Mouse (Mus musculus) forebrain, embryonic 10.5 days (tissue): Measurements from ENCODE around the gene Hcn2. TPM values are rescaled to one million over a fixed set of nuclear protein-coding genes. Genes with fewer than 3 reads are reported as not detected.
"Not testable (repeated sequence)": the region's sequence is repeated elsewhere in the genome, so short reads cannot be mapped to it uniquely, and the experiment has no call there.

Source experiments
- DNase-seq: peaks from one replicate; pipeline ENCODE4 v3.0.0-alpha.2; 2017; ENCODE audit warnings: low spot score; ENCODE audit errors: extremely low spot score
- H3K27ac ChIP-seq: fragments of 300-500 bp; sonication (generic); 2 replicates; pipeline ENCODE4 v1.5.1; 2016; ENCODE audit warnings: mild to moderate bottlenecking
- H3K27me3 ChIP-seq: fragments of 300-500 bp; sonication (generic); 2 replicates; pipeline ENCODE4 v1.6.1; 2016; ENCODE audit warnings: mild to moderate bottlenecking; ENCODE audit not compliant: poor library complexity, severe bottlenecking
- H3K36me3 ChIP-seq: fragments of 300-500 bp; sonication (generic); replicated peaks from 2 replicates; pipeline ENCODE4 v1.6.1; 2016; ENCODE audit warnings: mild to moderate bottlenecking, moderate library complexity
- H3K4me1 ChIP-seq: fragments of 300-500 bp; sonication (generic); 2 replicates; pipeline ENCODE4 v1.6.1; 2016
- H3K4me3 ChIP-seq: fragments of 300-500 bp; sonication (generic); 2 replicates; pipeline ENCODE4 v1.5.1; 2016; ENCODE audit warnings: mild to moderate bottlenecking, moderate library complexity
- H3K9me3 ChIP-seq: fragments of 300-500 bp; sonication (generic); 2 replicates; pipeline ENCODE4 v1.6.1; 2016; ENCODE audit warnings: mild to moderate bottlenecking, moderate library complexity
- WGBS: fragments of 180-500 bp; shearing (Covaris S2); methylation state at CpG from one replicate; pipeline ENCODE4 v1.1.7; 2016; 5-methylcytosine and 5-hydroxymethylcytosine counted together
- polyA plus RNA-seq: library from polyadenylated mRNA; unstranded; fragments of >200 nt; fragmentation: Nextera tagmentation; extraction: Ambion mirVana; gene quantifications from 2 replicates; pipeline ENCODE4 v1.2.1, GENCODE M21; 2016

Hcn2 gene
- polyA plus RNA-seq, 1 experiment from 2014 or later, result not detected

DNA sequence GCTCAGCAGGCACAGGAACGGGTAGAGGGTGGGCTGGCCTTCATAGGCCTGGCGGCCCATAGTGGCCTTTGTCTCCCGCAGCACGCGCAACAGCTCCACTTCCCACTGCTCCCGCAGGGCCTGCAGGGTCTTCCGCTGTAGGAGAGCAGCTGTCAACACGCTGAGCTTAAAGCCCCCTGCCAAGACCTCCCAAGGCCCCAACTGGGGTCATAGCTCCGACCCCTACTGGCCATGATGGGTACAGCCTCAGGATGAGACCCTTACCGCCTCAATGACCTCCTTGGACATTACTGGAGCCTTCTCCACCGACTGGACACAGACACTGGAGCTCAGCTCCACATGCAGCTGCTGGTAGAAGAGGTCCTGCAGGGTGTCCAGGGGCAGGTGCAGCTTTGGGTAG lies 24.4 kb downstream of the Hcn2 start:
- WGBS, result 64% methylated on average over 11 of the region's 11 CpGs
- Histone ChIP-seq H3K36me3 (peaks cover 86% of the 10 kb centered on the region), H3K27me3 (peaks cover 14% of the 10 kb centered on the region), H3K9me3 (peaks cover 37% of the 10 kb centered on the region), H3K27ac (no peak overlapping the region), H3K4me3 (no peak overlapping the region), H3K4me1 (peaks cover 8% of the 10 kb centered on the region)
- no peak for DNase-seq

GRCm38 (mm10) chr10:79743161-79743560 lies 26.7 kb downstream of the Hcn2 start:
- Histone ChIP-seq H3K4me3 (no peak overlapping the region), H3K27me3 (no peaks in the 10 kb centered on the region), H3K4me1 (peaks cover 20% of the 10 kb centered on the region), H3K36me3 (peaks cover 63% of the 10 kb centered on the region), H3K9me3 (peaks cover 29% of the 10 kb centered on the region), H3K27ac (no peak overlapping the region)
- DNase-seq, result no peak
- WGBS, result 91% methylated on average over 11 of the region's 11 CpGs

- H3K36me3 ChIP-seq, result peaks cover 57% of the 10 kb centered on the region
Observed at GRCm38 (mm10) chr10:79743650-79744365, 27.4 kb downstream of the Hcn2 start.

DNA sequence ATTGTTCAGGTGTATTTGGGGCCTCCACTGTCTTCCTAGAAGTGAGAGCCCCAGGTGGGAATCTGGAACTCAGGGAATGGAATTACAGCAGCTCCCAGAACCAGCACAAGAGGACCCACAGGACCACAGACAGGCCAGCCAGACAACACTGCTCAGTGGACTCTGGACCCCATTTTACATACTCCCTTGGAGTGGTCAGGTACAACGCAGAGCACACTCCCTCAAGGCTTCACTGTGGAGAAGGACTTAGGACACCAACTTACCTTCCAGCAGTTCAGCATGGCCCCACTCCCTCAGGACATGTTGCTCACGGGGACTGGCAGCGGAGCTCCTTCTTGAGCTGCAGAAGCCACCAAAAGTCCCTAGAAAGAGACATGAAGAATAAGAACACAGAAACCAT lies 29.0 kb downstream of the Hcn2 start:
- Histone ChIP-seq H3K9me3 (peaks cover 6% of the 10 kb centered on the region; the same call in 1 of the 2 replicates), H3K4me3 (peak overlapping the region; percentile 70), H3K27ac (no peak overlapping the region), H3K36me3 (peaks cover 41% of the 10 kb centered on the region), H3K4me1 (peaks cover 20% of the 10 kb centered on the region), H3K27me3 (no peaks in the 10 kb centered on the region)
- no peak for DNase-seq
- WGBS, result 93% methylated on average over 3 of the region's 3 CpGs

More at GRCm38 (mm10) chr10:79743650-79744365, 27.4 kb downstream of the Hcn2 start:
- Histone ChIP-seq H3K27ac (no peak overlapping the region), H3K4me1 (peaks cover 20% of the 10 kb centered on the region), H3K4me3 (no peak overlapping the region), H3K9me3 (peaks cover 22% of the 10 kb centered on the region), H3K27me3 (no peaks in the 10 kb centered on the region)
- no peak for DNase-seq
- WGBS, result 94% methylated on average over 15 of the region's 15 CpGs

DNA sequence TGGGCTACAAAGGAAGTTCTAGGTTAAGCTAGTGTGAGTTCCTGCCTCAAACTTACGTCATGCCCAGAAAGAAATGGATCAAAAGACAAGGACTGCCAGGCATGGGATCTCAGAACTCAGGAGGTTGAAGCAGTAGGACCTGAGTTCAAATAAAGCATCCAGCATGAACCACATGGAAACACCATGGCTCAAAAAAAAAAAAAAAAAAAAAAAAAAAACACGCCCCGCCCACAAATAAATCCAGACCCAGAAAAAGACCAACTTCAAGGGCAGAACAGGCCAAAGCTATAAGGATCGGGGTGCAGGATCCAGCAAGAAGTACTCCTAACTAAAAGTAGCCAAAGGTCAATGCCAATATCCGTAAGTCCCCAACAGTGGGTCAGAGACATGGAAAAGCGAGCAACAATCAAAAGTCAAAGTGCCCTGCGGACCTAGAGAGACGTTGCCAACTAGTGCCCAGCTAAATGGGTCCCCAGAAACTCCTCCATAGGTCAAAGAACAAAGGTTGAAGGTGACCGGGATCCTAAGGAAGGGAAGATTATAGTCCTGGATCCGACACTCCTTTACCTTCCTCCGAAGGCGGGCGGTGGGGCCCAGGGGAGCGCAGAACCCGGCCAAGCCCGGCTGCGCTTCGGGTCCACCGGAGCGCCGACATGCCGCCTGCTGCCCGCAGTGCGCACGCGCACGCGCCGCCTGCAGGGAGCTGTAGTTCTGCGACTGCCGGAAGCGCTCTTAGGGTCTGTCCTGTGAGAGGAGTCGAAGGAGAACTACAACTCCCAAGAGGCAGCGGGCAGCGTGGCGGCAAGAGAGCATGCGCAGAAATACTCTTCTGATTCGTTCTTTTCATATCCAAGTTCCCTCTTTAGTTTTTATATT lies 29.7 kb downstream of the Hcn2 start, which contains the start of gene Polrmt:
Gene Polrmt, minus strand, starts transcription at position 684 of the 876 bp plus-strand sequence.
- WGBS, result 4% methylated on average over 38 of the region's 38 CpGs
- Histone ChIP-seq H3K4me1 (peaks cover 20% of the 10 kb centered on the region), H3K4me3 (peak within 1 kb of the TSS; percentile 70), H3K27me3 (no peaks in the 10 kb centered on the region), H3K36me3 (peaks cover 33% of the 10 kb centered on the region), H3K9me3 (no peaks in the 10 kb centered on the region), H3K27ac (peak within 1 kb of the TSS; percentile 80)
- DNase-seq, result peak; percentile 95

GRCm38 (mm10) chr10:79746774-79747151 lies 30.3 kb downstream of the Hcn2 start:
- Histone ChIP-seq H3K4me1 (peaks cover 20% of the 10 kb centered on the region), H3K27me3 (no peaks in the 10 kb centered on the region), H3K36me3 (peaks cover 27% of the 10 kb centered on the region), H3K27ac (peak overlapping the region; percentile 74), H3K9me3 (no peaks in the 10 kb centered on the region), H3K4me3 (peak overlapping the region; percentile 70)
- WGBS, result 24% methylated on average over 6 of the region's 6 CpGs
- DNase-seq, result no peak

DNA sequence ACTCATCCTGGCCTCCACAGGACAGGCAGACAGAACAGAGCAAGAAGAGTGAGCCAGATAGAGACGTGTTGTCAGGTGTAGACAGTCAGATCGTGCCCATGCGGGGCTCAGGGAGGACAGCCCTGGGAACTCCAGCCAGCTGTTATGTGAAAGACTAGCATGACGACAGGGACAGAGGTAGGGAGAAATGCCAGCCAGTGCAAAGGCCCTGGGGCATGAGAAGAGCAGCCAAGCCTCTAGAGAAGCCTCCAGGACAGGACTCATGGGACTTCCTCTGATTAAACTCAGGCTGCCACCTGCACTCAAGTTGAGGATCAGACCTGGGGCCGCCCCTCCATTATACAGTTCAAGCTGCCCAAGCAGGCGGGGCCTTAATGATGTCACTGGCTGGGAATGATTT lies 32.1 kb downstream of the Hcn2 start:
- Histone ChIP-seq H3K27ac (no peak overlapping the region), H3K36me3 (peaks cover 11% of the 10 kb centered on the region), H3K4me3 (no peak overlapping the region), H3K27me3 (no peaks in the 10 kb centered on the region), H3K9me3 (no peaks in the 10 kb centered on the region), H3K4me1 (peaks cover 20% of the 10 kb centered on the region)
- WGBS, result 84% methylated on average over 6 of the region's 6 CpGs
- DNase-seq, result no peak

GRCm38 (mm10) chr10:79754856-79755516 lies 38.6 kb downstream of the Hcn2 start, which contains the start of gene Fgf22:
Gene Fgf22 (plus strand): TSS chr10:79755076.
- peaks cover 49% of the 10 kb centered on the region for H3K36me3 ChIP-seq
- peak within 1 kb of the TSS; percentile 51; the same call in 1 of the 2 replicates for H3K27ac ChIP-seq
- H3K4me3 ChIP-seq, result peak within 1 kb of the TSS; percentile 54
- H3K27me3 ChIP-seq, result peaks cover 16% of the 10 kb centered on the region
- WGBS, result 2% methylated on average over 36 of the region's 36 CpGs
- peak; percentile 79 for DNase-seq
- H3K4me1 ChIP-seq, result peaks cover 13% of the 10 kb centered on the region
- no peaks in the 10 kb centered on the region for H3K9me3 ChIP-seq

DNA sequence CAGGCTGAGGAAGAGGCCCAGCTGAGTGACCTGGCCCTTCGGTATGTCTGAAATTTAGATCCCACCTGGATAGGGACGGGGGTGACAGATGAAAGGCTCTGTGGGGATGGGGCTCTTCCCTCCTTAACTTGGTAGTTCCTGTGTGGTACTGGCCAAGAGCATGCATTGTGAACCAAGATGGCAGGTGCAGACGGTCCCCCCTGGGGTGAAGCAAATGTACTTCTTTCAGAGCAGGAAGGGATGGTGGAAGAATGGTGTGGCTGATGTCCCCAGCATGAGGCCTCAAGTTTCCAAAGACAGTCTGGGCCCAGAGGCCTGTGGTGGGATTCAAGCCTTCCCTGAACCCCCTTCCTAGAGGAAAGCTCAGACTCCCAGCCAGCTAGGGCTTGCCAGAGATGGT lies 39.4 kb downstream of the Hcn2 start:
- Histone ChIP-seq H3K27ac (no peak overlapping the region), H3K4me3 (no peak overlapping the region; the same call in 1 of the 2 replicates), H3K4me1 (peaks cover 13% of the 10 kb centered on the region), H3K27me3 (peaks cover 16% of the 10 kb centered on the region), H3K9me3 (no peaks in the 10 kb centered on the region), H3K36me3 (peaks cover 57% of the 10 kb centered on the region)
- DNase-seq, result no peak
- whole genome bisulfite sequencing, result 84% methylated on average over 3 of the region's 3 CpGs

DNA sequence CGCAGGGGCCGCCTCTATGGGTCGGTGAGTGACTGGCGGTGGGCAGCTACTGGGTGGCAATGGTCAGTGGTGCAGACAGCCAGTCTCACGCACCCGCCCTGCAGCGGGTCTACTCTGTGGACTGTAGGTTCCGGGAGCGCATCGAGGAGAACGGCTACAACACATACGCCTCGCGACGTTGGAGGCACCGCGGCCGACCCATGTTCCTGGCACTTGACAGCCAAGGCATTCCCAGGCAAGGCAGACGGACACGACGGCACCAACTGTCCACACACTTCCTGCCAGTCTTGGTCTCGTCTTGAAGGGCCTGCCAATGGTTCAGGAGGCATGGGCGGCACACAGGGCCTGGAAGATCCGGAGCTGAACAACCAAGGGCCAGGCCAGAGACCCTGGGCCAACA lies 40.2 kb downstream of the Hcn2 start:
- no peak for DNase-seq
- H3K36me3 ChIP-seq, result peaks cover 65% of the 10 kb centered on the region

GRCm38 (mm10) chr10:79759675-79760074 lies 43.2 kb downstream of the Hcn2 start:
- H3K36me3 ChIP-seq, result peaks cover 92% of the 10 kb centered on the region
- H3K27me3 ChIP-seq, result peaks cover 16% of the 10 kb centered on the region
- not testable (repeated sequence) for DNase-seq, H3K9me3 ChIP-seq, H3K27ac ChIP-seq, H3K4me3 ChIP-seq
- H3K4me1 ChIP-seq, result peaks cover 27% of the 10 kb centered on the region
- 100% methylated on average over 1 of the region's 1 CpGs for WGBS

More for the DNA sequence above, 40.2 kb downstream of the Hcn2 start:
- Histone ChIP-seq H3K27ac (no peak overlapping the region), H3K9me3 (no peaks in the 10 kb centered on the region), H3K4me1 (peaks cover 13% of the 10 kb centered on the region), H3K4me3 (no peak overlapping the region), H3K27me3 (peaks cover 16% of the 10 kb centered on the region)
- WGBS, result 92% methylated on average over 24 of the region's 24 CpGs

- H3K27ac ChIP-seq, result no peak overlapping the region
- no peak for DNase-seq
- peaks cover 10% of the 10 kb centered on the region for H3K27me3 ChIP-seq
- WGBS, result 94% methylated on average over 11 of the region's 11 CpGs
- peaks cover 27% of the 10 kb centered on the region for H3K4me1 ChIP-seq
- H3K9me3 ChIP-seq, result no peaks in the 10 kb centered on the region
- H3K36me3 ChIP-seq, result peaks cover 96% of the 10 kb centered on the region
- no peak overlapping the region for H3K4me3 ChIP-seq
Observed at GRCm38 (mm10) chr10:79760603-79761143, 44.2 kb downstream of the Hcn2 start.
